In genomic region chr17:80772545-80773453, GRCm38 (mm10) we compare ENCODE assay signal across 8 mouse cellular contexts. TPM values are rescaled to one million over a fixed set of nuclear protein-coding genes. Genes with fewer than 3 reads are reported as not detected.
A peak's percentile ranks its signal among the peaks of the same experiment; 100 is the strongest.
DNase-seq lines count a peak whose midpoint lies in the region; ATAC-seq lines count a peak whose summit lies in the region.

No protein-coding gene starts in this region.

- H3K9ac ChIP-seq in kidney, embryonic 15.5 days = no peak overlapping the region
- no peak overlapping the region for H3K9ac ChIP-seq in hindbrain, embryonic 16.5 days (ENCODE audit: low read depth, low read length)

- H3K36me3 ChIP-seq in kidney, embryonic 15.5 days = no peaks in the 10 kb centered on the region
- no peaks in the 10 kb centered on the region for H3K36me3 ChIP-seq in hindbrain, embryonic 16.5 days (ENCODE audit: control insufficient read depth, insufficient read depth, low read length)

- DNase-seq in kidney, adult 9 months = no peak
- DNase-seq in CD4-positive, CD25-positive, alpha-beta regulatory T cell, adult 2 months (ENCODE audit: low read depth, low spot score) = peak; percentile 76
- DNase-seq in naive thymus-derived CD4-positive, alpha-beta T cell, adult 2 months (ENCODE audit: low read depth) = peak; percentile 80
- DNase-seq in testis, postnatal 14 days (ENCODE audit: low spot score) = no peak
- DNase-seq in cerebellum, postnatal 14 days = no peak

- no peak for ATAC-seq in kidney, embryonic 15.5 days (replicated peaks; ENCODE audit: low FRiP score)
- ATAC-seq in common myeloid progenitor, adult 5-6 weeks (replicated peaks; ENCODE audit: low read depth, poor library complexity, severe bottlenecking) = peak; percentile 98
- ATAC-seq in hindbrain, embryonic 16.5 days = no peak

- H3K4me3 ChIP-seq in kidney, embryonic 15.5 days (replicated peaks) = no peak overlapping the region
- no peak overlapping the region for H3K4me3 ChIP-seq in hindbrain, embryonic 16.5 days (ENCODE audit: low read length)

- no peaks in the 10 kb centered on the region for H3K27me3 ChIP-seq in kidney, embryonic 15.5 days
- no peaks in the 10 kb centered on the region for H3K27me3 ChIP-seq in hindbrain, embryonic 16.5 days (replicated peaks; ENCODE audit: control insufficient read depth, insufficient read depth, low read length)

- 0 out of 2 replicates have a peak overlapping the region, but pooled peaks have one; percentile 30 for H3K27ac ChIP-seq in kidney, embryonic 15.5 days
- no peak overlapping the region for H3K27ac ChIP-seq in hindbrain, embryonic 16.5 days (ENCODE audit: low read depth, low read length)

- H3K4me1 ChIP-seq in kidney, embryonic 15.5 days = peaks cover 14% of the 10 kb centered on the region
- no peaks in the 10 kb centered on the region for H3K4me1 ChIP-seq in hindbrain, embryonic 16.5 days (ENCODE audit: control insufficient read depth, insufficient read depth, low read depth, low read length)

- 44% methylated on average over 14 of the region's 14 CpGs for WGBS in kidney, embryonic 15.5 days
- WGBS in hindbrain, embryonic 16.5 days = 62% methylated on average over 14 of the region's 14 CpGs

- no peaks in the 10 kb centered on the region for H3K9me3 ChIP-seq in kidney, embryonic 15.5 days (replicated peaks)
- H3K9me3 ChIP-seq in hindbrain, embryonic 16.5 days (ENCODE audit: control insufficient read depth, low read length) = peaks cover 4% of the 10 kb centered on the region

- peak overlapping the region; percentile 26; the same call in 1 of the 2 replicates for H3K4me2 ChIP-seq in kidney, embryonic 15.5 days
- no peak overlapping the region for H3K4me2 ChIP-seq in hindbrain, embryonic 16.5 days (ENCODE audit: low read length)

RNA-seq across cellular contexts. Expression of gene Map4k3, which starts 44.5 kb away (rescaled TPM):
- 24.0 and 25.2 TPM in 2 replicates for polyA plus RNA-seq in kidney, embryonic 15.5 days (2015; fragmentation: Nextera tagmentation; extraction: Ambion mirVana)
- 5.9 and 6.9 TPM in 2 replicates for total RNA-seq in common myeloid progenitor, adult 5-6 weeks (2017)
- polyA plus RNA-seq in hindbrain, embryonic 16.5 days (2015; fragmentation: Nextera tagmentation; extraction: Ambion mirVana) = 17.7 and 19.4 TPM in 2 replicates

Comparison
In these comparisons a context has a peak if more than half of its experiments do, and no peak if none do; other contexts are left out.
1. DNase-seq: peak in CD4-positive, CD25-positive, alpha-beta regulatory T cell, adult 2 months (single experiment) and naive thymus-derived CD4-positive, alpha-beta T cell, adult 2 months (single experiment); none in kidney, adult 9 months (single experiment), testis, postnatal 14 days (single experiment) and cerebellum, postnatal 14 days (0 of 2).